Mouse (Mus musculus): ENCODE measurements around the gene Rhox2h.
"Not testable (repeated sequence)": the region's sequence is repeated elsewhere in the genome, so short reads cannot be mapped to it uniquely, and the experiment has no call there.

Rhox2h gene

DNA sequence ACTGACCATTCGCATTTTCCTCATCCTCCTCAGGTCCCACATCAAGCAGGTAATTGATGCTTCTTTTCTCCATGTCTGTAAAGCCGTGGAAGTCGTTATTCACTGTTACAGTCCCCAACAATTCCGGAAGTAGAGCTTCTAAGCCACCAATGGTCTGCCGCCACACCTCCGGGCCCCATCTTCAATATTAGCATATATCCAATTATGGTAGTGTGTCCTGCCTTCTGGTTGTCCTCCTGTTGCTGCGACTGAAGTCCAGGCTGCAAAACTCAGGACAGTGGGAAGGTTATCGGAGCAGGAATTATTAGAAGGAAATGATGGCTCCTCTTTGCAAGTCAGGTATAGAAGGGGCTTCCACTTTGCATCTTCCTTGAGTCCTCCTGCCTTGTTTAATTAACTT, at the start of gene Rhox2h:
Gene Rhox2h, minus strand, starts transcription at position 101 of the 400 bp plus-strand sequence.
- not testable (repeated sequence) for DNase-seq (ENCODE audit: low spot score in 2 of 2)

DNA sequence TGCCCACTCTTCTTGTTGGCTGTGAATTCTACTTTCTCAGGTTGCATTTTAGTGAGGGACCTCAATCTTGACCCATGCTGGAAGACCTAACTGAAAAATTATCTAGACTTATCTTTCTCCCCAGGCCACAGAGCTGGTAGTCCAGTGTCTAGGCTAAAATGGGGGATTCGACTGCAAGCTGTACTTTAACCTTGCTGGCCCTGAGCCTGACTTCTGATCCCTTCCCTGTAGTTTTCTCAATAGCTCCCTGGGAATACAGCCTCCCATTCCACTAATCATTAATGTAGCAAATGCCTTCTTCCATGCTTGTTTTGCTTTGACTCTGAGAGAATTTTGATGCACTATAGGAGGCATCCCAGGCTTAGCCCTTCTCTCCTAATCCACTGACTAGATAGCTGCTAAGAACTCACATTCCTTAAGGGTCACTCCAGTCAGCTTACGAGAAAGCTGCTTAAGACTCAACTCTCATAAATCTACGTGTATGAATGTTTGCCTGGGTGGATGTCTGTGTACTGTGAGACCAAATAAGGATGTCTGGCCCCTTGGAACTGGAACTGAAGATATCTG, 28.8 kb upstream of the Rhox2h start:
- DNase-seq (ENCODE audit: low spot score in 2 of 2), result no peak

DNA sequence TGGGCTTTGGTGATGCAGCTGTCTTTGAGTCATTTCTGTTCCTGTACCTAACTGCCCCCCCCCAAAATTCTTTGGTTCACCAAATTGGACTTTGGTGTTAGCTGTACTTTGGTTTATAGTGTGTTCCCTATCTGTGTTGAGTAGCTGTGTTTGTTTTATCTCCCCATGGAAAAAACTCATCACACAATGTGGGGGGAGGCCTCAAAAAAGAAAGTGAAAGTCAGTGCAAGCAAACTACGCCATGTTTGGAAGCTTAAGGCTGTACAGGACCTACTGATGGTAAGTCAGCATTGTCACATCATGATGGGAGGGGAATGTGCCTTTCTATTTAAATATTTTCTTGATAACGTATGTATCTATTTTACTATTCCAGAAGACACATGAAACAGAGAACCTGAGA, 19.2 kb upstream of the Rhox2h start:
- no peak for DNase-seq (ENCODE audit: low spot score in 2 of 2)

DNA sequence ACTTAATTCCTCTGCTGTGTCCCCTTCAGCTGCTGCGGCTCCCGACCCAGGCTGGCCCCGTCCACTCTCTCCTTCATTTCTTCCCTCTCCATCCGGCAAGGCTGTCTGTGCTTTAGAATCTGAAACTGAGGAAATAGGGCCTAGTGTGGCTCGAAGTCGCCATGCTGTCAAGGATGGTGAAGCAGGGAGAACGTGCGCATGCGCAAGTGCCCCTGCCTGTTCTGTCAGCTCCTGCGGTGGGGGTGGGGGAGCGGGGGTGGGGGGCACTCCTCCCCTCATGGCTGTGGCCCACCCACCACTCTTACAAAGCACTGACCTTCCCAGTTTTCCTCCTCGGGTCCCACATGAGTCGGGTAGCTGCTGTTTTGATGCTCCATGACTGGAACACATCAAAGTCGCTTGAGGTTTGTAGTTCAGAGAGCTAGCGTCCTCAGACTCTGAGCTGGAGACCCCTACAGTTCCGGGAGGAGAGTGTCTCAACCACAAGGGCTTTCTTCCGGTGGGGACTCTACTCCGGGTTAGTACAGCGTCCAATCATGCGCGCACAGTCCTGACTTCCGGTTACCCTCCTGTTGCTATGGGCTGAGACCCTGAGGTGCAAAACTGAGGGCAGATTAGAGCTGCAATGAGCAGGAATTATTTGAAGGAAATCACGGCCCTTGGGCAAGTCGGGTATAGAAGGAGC, 10.1 kb upstream of the Rhox2h start:
- no peak for DNase-seq (ENCODE audit: low spot score in 2 of 2)

DNA sequence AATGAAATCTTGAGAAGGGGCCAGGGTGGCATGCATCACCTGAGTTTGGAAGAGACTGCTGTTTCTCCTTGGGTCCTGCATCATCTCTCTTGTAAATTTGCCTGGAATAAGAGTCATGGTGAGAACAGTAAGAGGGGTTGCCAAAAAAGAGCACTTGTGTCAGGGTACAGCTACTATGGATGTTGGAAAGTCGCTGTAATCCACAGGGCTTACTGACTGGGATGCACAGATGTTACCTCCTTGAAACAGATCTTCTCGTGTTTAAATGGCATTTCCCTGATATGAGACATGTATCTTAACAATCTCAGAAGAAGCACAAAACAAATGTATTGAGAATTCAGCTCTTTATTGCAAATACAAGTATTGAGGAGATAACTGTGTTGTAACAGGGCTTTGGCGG, 4.4 kb downstream of the Rhox2h start, which contains the start of gene Rhox3h:
Gene Rhox3h, minus strand, starts transcription at position 101 of the 400 bp plus-strand sequence.
- DNase-seq (ENCODE audit: low spot score in 2 of 2), result not testable (repeated sequence)

DNA sequence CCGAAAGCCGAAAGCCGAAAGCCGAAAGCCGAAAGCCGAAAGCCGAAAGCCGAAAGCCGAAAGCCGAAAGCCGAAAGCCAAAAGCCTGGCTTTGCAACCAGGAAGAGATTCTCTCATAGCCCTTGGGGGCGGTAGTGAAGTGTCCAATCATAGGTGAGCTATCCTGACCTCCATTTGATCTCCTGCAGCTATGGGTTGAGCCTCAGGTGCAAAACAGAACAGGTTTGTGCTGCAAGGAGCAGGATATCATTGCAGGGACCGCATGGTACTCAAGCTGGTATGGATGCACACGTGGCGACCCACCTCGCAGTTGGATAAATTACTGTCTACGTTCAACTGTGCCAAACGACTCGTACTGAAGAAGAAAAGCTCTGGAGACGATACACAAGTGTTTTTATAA, 21.9 kb downstream of the Rhox2h start, which contains the start of gene Rhox4g:
Gene Rhox4g, minus strand, starts transcription at position 101 of the 400 bp plus-strand sequence.
- not testable (repeated sequence) for DNase-seq (ENCODE audit: low spot score in 2 of 2)

DNA sequence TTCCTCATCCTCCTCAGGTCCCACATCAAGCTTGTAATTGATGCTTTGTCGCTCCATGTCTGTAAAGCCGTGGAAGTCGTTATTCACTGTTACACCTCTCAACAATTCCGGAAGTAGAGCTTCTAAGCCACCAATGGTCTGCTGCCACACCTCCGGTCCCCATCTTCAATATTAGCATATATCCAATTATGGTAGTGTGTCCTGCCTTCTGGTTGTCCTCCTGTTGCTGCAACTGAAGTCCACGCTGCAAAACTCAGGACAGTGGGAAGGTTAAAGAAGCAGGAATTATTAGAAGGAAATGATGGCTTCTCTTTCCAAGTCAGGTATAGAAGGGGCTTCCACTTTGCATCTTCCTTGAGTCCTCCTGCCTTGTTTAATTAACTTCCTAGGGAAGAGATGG, 29.7 kb downstream of the Rhox2h start, which contains the start of gene Rhox2g:
Gene Rhox2g, minus strand, starts transcription at position 101 of the 400 bp plus-strand sequence.
- DNase-seq (ENCODE audit: low spot score in 2 of 2), result not testable (repeated sequence)

DNA sequence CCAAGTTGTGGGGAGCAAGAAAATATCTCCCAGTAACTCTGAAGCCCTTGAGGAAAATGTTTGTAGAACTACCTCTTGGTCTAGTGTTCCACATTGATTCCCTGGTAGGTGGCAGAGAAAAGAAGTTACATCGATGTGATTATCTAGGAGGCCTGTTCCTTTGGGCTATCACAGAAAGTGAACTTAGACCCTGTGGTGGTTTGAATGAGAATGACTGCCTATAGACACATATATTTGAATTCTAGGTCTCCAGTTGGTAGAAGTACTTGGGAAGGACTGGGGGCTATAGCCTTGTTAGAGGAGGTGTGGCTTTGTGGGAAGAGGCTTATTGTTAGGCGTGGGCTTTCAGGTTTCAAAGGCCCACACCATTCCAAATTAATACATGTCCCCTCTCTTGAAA, 44.6 kb downstream of the Rhox2h start, which contains the start of gene Rhox3g:
Gene Rhox3g, minus strand, starts transcription at position 101 of the 400 bp plus-strand sequence.
- not testable (repeated sequence) for DNase-seq (ENCODE audit: low spot score in 2 of 2)
